Mouse (Mus musculus) stomach, embryonic 16.5 days (tissue): ENCODE data around the gene Cxcl1. TPM values are rescaled to one million over a fixed set of nuclear protein-coding genes. Genes with fewer than 3 reads are reported as not detected.

Experiments
- ATAC-seq: fragments of 200-750 bp; cut with Nextera tagmentation; 2 replicates; pipeline ENCODE4 v1.8.0; 2017; ENCODE audit warnings: moderate number of reproducible peaks, moderate TSS enrichment; ENCODE audit not compliant: insufficient read depth, low FRiP score
- H3K27ac ChIP-seq: fragments of 300-500 bp; sonication (generic); 2 replicates; pipeline ENCODE4 v1.5.1; 2014; ENCODE audit warnings: low read length
- H3K27me3 ChIP-seq: fragments of 300-500 bp; sonication (generic); 2 replicates; pipeline ENCODE4 v1.6.1; 2014; ENCODE audit warnings: low read length, control low read depth, mixed read lengths; ENCODE audit not compliant: control insufficient read depth, insufficient read depth
- H3K36me3 ChIP-seq: fragments of 300-500 bp; sonication (generic); 2 replicates; pipeline ENCODE4 v1.6.1; 2014; ENCODE audit warnings: low read length; ENCODE audit not compliant: control insufficient read depth, insufficient read depth
- H3K4me1 ChIP-seq: fragments of 300-500 bp; sonication (generic); 2 replicates; pipeline ENCODE4 v1.6.1; 2014; ENCODE audit warnings: low read length, control low read depth, mixed read lengths; ENCODE audit not compliant: control insufficient read depth, insufficient read depth
- H3K4me2 ChIP-seq: fragments of 300-500 bp; sonication (generic); 2 replicates; pipeline ENCODE4 v1.6.1; 2014; ENCODE audit warnings: low read depth, low read length, mixed read lengths
- H3K4me3 ChIP-seq: fragments of 300-500 bp; sonication (generic); replicated peaks from 2 replicates; pipeline ENCODE4 v1.5.1; 2014; ENCODE audit warnings: mild to moderate bottlenecking, low read length
- H3K9ac ChIP-seq: fragments of 300-500 bp; sonication (generic); 2 replicates; pipeline ENCODE4 v1.6.1; 2014; ENCODE audit warnings: low read length
- H3K9me3 ChIP-seq: fragments of 300-500 bp; sonication (generic); replicated peaks from 2 replicates; pipeline ENCODE4 v1.6.1; 2016; ENCODE audit warnings: low read length, control low read depth; ENCODE audit not compliant: control insufficient read depth
- WGBS: fragments of 180-500 bp; shearing (Covaris S2); extraction: QIAGEN DNeasy Blood & Tissue Kit; methylation state at CpG from one replicate; pipeline ENCODE4 v1.1.7; 2014; 5-methylcytosine and 5-hydroxymethylcytosine counted together
- polyA plus RNA-seq: library from polyadenylated mRNA; unstranded; fragments of >200 nt; fragmentation: Nextera tagmentation; extraction: Ambion mirVana; gene quantifications from 2 replicates; pipeline ENCODE4 v1.2.1, GENCODE M21; 2015

The Cxcl1 gene
- polyA plus RNA-seq, 1 experiment from 2014 or later: 0.94 TPM

- Histone ChIP-seq H3K4me1 (no peaks in the 10 kb centered on the region), H3K9ac (no peak overlapping the region), H3K9me3 (no peaks in the 10 kb centered on the region), H3K27ac (no peak overlapping the region), H3K4me3 (no peak overlapping the region), H3K36me3 (no peaks in the 10 kb centered on the region), H3K27me3 (no peaks in the 10 kb centered on the region), H3K4me2 (no peak overlapping the region)
- ATAC-seq: no peak
- WGBS: 91% methylated on average over 5 of the region's 5 CpGs
These were observed 9.4 kb upstream of the Cxcl1 start for GRCm38 (mm10) chr5:90881682-90882081.

GRCm38 (mm10) chr5:90882146-90882545, 8.9 kb upstream of the Cxcl1 start:
- no peak for ATAC-seq
- 82% methylated on average over 5 of the region's 5 CpGs for WGBS
- no peaks in the 10 kb centered on the region for H3K27me3 ChIP-seq
- no peak overlapping the region for H3K4me2 ChIP-seq
- no peaks in the 10 kb centered on the region for H3K4me1 ChIP-seq
- no peak overlapping the region for H3K4me3 ChIP-seq
- H3K9ac ChIP-seq: no peak overlapping the region
- no peaks in the 10 kb centered on the region for H3K36me3 ChIP-seq
- no peak overlapping the region for H3K27ac ChIP-seq
- no peaks in the 10 kb centered on the region for H3K9me3 ChIP-seq

- H3K36me3 ChIP-seq: no peaks in the 10 kb centered on the region
- ATAC-seq: no peak
- no peaks in the 10 kb centered on the region for H3K4me1 ChIP-seq
- H3K9me3 ChIP-seq: no peaks in the 10 kb centered on the region
- H3K4me2 ChIP-seq: no peak overlapping the region
- no peak overlapping the region for H3K4me3 ChIP-seq
- 63% methylated on average over 2 of the region's 2 CpGs for WGBS
- H3K9ac ChIP-seq: no peak overlapping the region
- no peak overlapping the region for H3K27ac ChIP-seq
- no peaks in the 10 kb centered on the region for H3K27me3 ChIP-seq
These were observed 6.3 kb upstream of the Cxcl1 start for GRCm38 (mm10) chr5:90884628-90885242.

DNA sequence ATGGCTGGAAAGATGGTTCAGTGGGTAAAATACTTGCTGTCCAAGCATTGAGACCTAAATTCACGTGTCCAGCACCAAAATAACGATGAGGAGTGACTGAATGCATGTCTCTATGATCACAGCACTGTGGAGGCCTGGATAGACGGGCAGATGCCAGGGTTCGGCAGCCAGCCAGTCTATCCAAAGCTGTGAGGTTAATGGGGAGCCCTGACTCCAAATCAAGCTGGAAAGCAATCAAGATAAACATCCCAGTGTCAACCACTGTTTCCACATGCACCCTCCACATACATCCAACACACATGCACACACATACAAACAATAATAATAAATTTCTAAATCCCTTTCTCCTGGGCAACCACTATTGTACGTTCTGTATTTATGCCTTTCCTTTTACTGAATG, 2.4 kb upstream of the Cxcl1 start:
- WGBS: 72% methylated on average over 5 of the region's 5 CpGs
- H3K27me3 ChIP-seq: no peaks in the 10 kb centered on the region
- H3K9me3 ChIP-seq: no peaks in the 10 kb centered on the region
- H3K36me3 ChIP-seq: no peaks in the 10 kb centered on the region
- no peak overlapping the region for H3K4me2 ChIP-seq
- H3K27ac ChIP-seq: no peak overlapping the region
- H3K4me1 ChIP-seq: peaks cover 5% of the 10 kb centered on the region
- no peak for ATAC-seq
- H3K4me3 ChIP-seq: no peak overlapping the region
- H3K9ac ChIP-seq: no peak overlapping the region

DNA sequence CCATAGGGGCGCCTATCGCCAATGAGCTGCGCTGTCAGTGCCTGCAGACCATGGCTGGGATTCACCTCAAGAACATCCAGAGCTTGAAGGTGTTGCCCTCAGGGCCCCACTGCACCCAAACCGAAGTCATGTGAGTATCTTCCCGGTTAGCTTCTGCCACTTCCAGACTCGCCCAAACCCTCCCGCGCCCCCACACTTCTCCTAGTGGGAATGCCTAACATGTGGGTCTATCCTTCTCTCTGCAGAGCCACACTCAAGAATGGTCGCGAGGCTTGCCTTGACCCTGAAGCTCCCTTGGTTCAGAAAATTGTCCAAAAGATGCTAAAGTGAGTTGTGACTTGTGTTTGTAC, 398 bp downstream of the Cxcl1 start:
- WGBS: 28% methylated on average over 10 of the region's 10 CpGs

DNA sequence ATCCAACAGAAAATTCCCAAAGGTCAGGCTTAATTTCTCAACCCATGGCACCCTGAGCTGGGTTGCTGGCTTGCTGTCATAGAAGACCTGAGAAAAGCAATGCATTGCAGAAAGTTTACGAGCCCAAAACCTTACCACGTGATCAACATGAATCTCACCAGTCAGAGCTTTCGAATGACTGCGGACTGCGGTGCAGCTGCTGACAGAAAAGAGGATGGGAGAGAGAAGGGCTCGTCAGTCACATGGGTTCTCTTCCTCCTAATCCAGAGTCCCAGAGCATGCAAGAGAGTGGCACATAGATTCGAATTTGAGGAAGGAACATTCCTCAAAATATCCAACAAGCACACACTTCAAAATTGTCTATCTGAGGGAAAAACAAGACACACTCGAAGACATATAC, 3.2 kb downstream of the Cxcl1 start:
- no peak overlapping the region for H3K4me3 ChIP-seq
- H3K9ac ChIP-seq: no peak overlapping the region
- no peak overlapping the region for H3K4me2 ChIP-seq
- 73% methylated on average over 8 of the region's 8 CpGs for WGBS
- ATAC-seq: no peak
- peaks cover 5% of the 10 kb centered on the region for H3K4me1 ChIP-seq
- no peaks in the 10 kb centered on the region for H3K9me3 ChIP-seq
- no peaks in the 10 kb centered on the region for H3K36me3 ChIP-seq
- H3K27me3 ChIP-seq: no peaks in the 10 kb centered on the region
- no peak overlapping the region for H3K27ac ChIP-seq

More for the DNA sequence above, 398 bp downstream of the Cxcl1 start:
- H3K4me1 ChIP-seq: peaks cover 5% of the 10 kb centered on the region
- peak overlapping the region; percentile 80 for H3K9ac ChIP-seq
- no peaks in the 10 kb centered on the region for H3K27me3 ChIP-seq
- H3K4me2 ChIP-seq: peak overlapping the region; percentile 85
- no peaks in the 10 kb centered on the region for H3K36me3 ChIP-seq
- no peak overlapping the region for H3K27ac ChIP-seq
- peak overlapping the region; percentile 57 for H3K4me3 ChIP-seq
- H3K9me3 ChIP-seq: no peaks in the 10 kb centered on the region
- no peak for ATAC-seq

DNA sequence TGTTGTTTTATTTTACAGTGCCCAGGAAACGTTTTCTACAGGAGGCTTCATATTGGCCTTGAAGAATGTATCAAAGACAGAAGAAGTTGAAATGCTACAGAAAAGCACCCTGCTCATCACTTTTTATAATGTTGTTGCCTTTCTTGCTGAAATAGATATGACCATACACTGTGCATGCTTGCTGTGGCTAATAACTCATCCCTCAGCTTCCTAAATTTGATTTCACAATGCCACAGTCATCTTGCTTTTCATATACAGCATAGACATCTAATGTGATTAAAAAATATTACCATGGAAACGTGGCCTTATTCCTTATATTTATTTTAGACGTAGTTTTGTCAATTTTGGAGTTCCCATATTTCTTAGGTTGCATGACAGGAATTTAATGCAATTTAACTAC, 6.4 kb downstream of the Cxcl1 start:
- Histone ChIP-seq H3K4me3 (no peak overlapping the region), H3K9me3 (no peaks in the 10 kb centered on the region), H3K9ac (no peak overlapping the region), H3K4me1 (peaks cover 7% of the 10 kb centered on the region; the same call in 1 of the 2 replicates), H3K27ac (no peak overlapping the region), H3K4me2 (no peak overlapping the region), H3K36me3 (no peaks in the 10 kb centered on the region), H3K27me3 (no peaks in the 10 kb centered on the region)
- WGBS: 62% methylated on average over 3 of the region's 3 CpGs
- no peak for ATAC-seq

GRCm38 (mm10) chr5:90899308-90899707, 8.3 kb downstream of the Cxcl1 start:
- WGBS: 75% methylated on average over 5 of the region's 5 CpGs
- no peak for ATAC-seq

DNA sequence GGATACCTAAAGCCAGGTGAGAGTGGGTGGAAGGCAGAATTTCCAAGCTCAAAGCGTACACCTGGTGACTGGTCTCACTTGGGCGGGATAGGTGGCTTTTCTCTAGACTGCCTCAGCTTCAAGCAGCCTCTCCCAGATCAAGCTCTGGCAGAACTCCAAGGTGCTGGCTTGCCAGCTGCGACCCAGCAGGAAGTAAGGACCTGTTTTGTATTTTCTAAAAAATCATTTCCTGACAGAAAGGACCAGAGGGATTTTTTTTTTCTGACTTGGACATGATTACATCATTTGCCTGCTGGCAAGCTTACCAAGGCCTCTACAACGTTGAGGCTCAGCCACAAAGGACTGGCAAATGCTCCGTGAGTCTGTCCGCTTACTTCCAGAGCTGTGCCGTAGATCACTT, 9.1 kb downstream of the Cxcl1 start:
- WGBS: 42% methylated on average over 7 of the region's 7 CpGs
- no peak overlapping the region for H3K4me2 ChIP-seq
- peaks cover 10% of the 10 kb centered on the region; the same call in 1 of the 2 replicates for H3K4me1 ChIP-seq
- no peaks in the 10 kb centered on the region for H3K9me3 ChIP-seq
- no peak overlapping the region for H3K9ac ChIP-seq
- no peaks in the 10 kb centered on the region for H3K36me3 ChIP-seq
- 0 out of 2 replicates have a peak, but pooled peaks have one; percentile 64 for ATAC-seq
- H3K27ac ChIP-seq: no peak overlapping the region
- H3K4me3 ChIP-seq: no peak overlapping the region
- peaks cover 4% of the 10 kb centered on the region; the same call in 1 of the 2 replicates for H3K27me3 ChIP-seq

More at GRCm38 (mm10) chr5:90899308-90899707, 8.3 kb downstream of the Cxcl1 start:
- Histone ChIP-seq H3K9ac (no peak overlapping the region), H3K4me2 (no peak overlapping the region), H3K4me3 (no peak overlapping the region), H3K4me1 (peaks cover 10% of the 10 kb centered on the region; the same call in 1 of the 2 replicates), H3K9me3 (no peaks in the 10 kb centered on the region), H3K27me3 (peaks cover 4% of the 10 kb centered on the region; the same call in 1 of the 2 replicates), H3K27ac (no peak overlapping the region), H3K36me3 (no peaks in the 10 kb centered on the region)
